Comparison of ENCODE assay signal across 11 mouse cellular contexts in the genomic region with DNA sequence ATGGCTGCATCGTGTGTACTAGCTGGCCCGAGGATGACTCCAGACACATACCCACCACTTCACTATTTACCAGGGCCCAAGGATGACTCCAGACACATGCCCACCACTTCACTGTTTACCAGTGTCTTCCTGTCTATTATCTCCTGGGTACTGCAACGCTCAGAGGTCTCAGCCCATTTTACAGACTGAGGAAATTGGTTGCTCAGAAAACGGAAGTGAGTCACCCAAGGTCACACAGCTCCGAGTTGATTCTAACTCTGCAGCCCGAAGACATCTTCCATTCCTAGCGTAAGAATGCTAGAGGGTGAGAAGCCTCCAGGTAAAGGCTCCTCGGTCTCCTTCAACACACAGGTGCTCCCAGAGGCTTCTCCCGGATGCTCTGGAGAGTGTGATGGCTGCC.
"Had no signal": no experiment of that assay in that cellular context is flagged by ENCODE, and none has a peak within 500 bp of the region (broad histone marks: within the 10 kb centered on the region; RNA-seq: fewer than 3 reads in every experiment).

No protein-coding gene starts in this region.

- DNase-seq: kidney, adult 2 months; kidney, postnatal 25 days; liver, embryonic 13.5 days; lung, embryonic 14.5 days; retina, postnatal 1 day; right cerebral cortex, postnatal 25 days; spleen, adult 18-20 months; thymus, adult 2 months; thymus, postnatal 25 days had no signal

- ATAC-seq: lung, postnatal 0 days; midbrain, embryonic 15.5 days had no signal
